Mouse (Mus musculus) thymus, adult 2 months (tissue): ENCODE measurements around the gene Iqgap2.

ENCODE experiments used
- CTCF ChIP-seq: fragments of 200-500 bp; IDR thresholded peaks from 2 replicates; pipeline ENCODE4 v1.5.1; 2012; ENCODE audit warnings: mild to moderate bottlenecking, control low read depth, low read length, moderate library complexity, borderline replicate concordance; ENCODE audit not compliant: control insufficient read depth, poor library complexity, insufficient read depth; ENCODE audit errors: extremely low read depth
- POLR2A ChIP-seq: fragments of 200-500 bp; IDR thresholded peaks from 2 replicates; pipeline ENCODE4 v1.6.1; 2012; ENCODE audit warnings: mild to moderate bottlenecking, low read length, control low read depth, moderate library complexity; ENCODE audit not compliant: control insufficient read depth, poor library complexity, insufficient read depth; ENCODE audit errors: extremely low read depth

GRCm38 (mm10) chr13:95665644-95666356, 225.9 kb downstream of the Iqgap2 start:
- TF ChIP-seq CTCF (no peak), POLR2A (no peak)
